Mouse (Mus musculus) liver, adult 2 months (tissue): Measurements from ENCODE around the gene Olfr807.

Source experiments
- CTCF ChIP-seq: fragments of 200-500 bp; IDR thresholded peaks from 2 replicates; pipeline ENCODE4 v1.5.1; 2011; ENCODE audit warnings: low read depth, low read length, control low read depth
- POLR2A ChIP-seq: fragments of 200-500 bp; IDR thresholded peaks from 2 replicates; pipeline ENCODE4 v1.6.1; 2011; ENCODE audit warnings: low read length, control low read depth; ENCODE audit not compliant: insufficient read depth; ENCODE audit errors: extremely low read depth

DNA sequence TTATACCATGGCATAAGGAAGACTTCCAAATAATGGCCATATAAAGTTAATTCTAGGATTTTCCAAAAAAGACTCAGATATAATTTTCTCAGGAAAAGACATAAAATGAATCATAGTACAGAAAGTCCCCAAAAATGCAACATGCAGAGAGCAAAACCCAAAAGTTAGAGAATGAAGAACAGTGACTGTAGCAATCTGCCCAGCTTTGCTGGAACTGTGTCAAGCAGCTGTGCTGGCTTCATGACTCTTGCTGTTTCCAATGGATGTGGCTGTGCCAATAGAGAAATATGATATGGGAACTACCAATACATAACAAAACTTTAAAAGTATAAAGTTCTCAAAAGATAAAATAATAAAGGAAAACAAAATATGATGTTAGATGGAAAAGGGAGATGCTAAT, 20.5 kb upstream of the Olfr807 start:
- TF ChIP-seq CTCF (no peak), POLR2A (no peak)
